Mouse (Mus musculus): ENCODE data around the gene Eci2.

DNA sequence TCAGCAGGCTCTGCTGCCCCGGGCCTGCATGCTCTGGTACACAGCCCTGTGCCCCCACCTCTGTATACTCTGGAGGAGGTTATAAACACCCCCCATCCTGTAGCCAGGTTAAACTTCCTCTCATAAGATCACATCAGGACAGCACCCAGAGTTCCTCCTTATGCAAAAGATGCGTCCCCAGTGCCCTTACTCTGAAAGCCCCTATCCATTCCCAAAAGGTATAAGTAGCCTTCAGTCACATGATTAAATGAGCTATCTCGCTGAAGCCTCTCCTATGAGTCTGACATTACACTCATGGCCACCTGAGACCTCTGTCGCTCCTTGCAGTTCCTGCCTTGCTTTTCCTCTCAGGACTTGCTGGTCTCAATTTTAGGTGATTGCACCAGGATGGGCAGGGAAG is 6.7 kb upstream of the Eci2 start:
- TF ChIP-seq CTCF (conservative IDR thresholded peaks at IDR 0.05; ENCODE audit: low read length), result no peak
- TF ChIP-seq POU5F1 (IDR thresholded peaks at IDR 0.05; ENCODE audit: borderline replicate concordance, low read length), result no peak
- no peak for TF ChIP-seq NANOG (IDR thresholded peaks at IDR 0.05; ENCODE audit: borderline replicate concordance, low read length)

Measured in E14TG2a.4 (cell line).